Mouse (Mus musculus) midbrain, embryonic 14.5 days (tissue): Measurements from ENCODE around the gene Igf2bp2. TPM values are rescaled to one million over a fixed set of nuclear protein-coding genes. Genes with fewer than 3 reads are reported as not detected.

ENCODE experiments used
- ATAC-seq: fragments of 200-750 bp; cut with Nextera tagmentation; 2 replicates; pipeline ENCODE4 v1.8.0; 2017; ENCODE audit warnings: moderate number of reproducible peaks, moderate library complexity; ENCODE audit not compliant: low FRiP score, low TSS enrichment
- DNase-seq: peaks from one replicate; pipeline ENCODE4 v3.0.0-alpha.2; 2015
- H3K27ac ChIP-seq: fragments of 300-500 bp; sonication (generic); replicated peaks from 2 replicates; pipeline ENCODE4 v1.5.1; 2014; ENCODE audit warnings: mild to moderate bottlenecking, low read depth, low read length, moderate library complexity
- H3K27me3 ChIP-seq: fragments of 300-500 bp; sonication (generic); 2 replicates; pipeline ENCODE4 v1.6.1; 2014; ENCODE audit warnings: low read length, control low read depth, mixed read lengths; ENCODE audit not compliant: control insufficient read depth, insufficient read depth
- H3K36me3 ChIP-seq: fragments of 300-500 bp; sonication (generic); 2 replicates; pipeline ENCODE4 v1.6.1; 2014; ENCODE audit warnings: low read length, control low read depth; ENCODE audit not compliant: control insufficient read depth, insufficient read depth
- H3K4me1 ChIP-seq: fragments of 300-500 bp; sonication (generic); 2 replicates; pipeline ENCODE4 v1.6.1; 2014; ENCODE audit warnings: mild to moderate bottlenecking, antibody characterized with exemption, low read length, control low read depth; ENCODE audit not compliant: control insufficient read depth, insufficient read depth
- H3K4me2 ChIP-seq: fragments of 300-500 bp; sonication (generic); 2 replicates; pipeline ENCODE4 v1.6.1; 2014; ENCODE audit warnings: mild to moderate bottlenecking, low read length, moderate library complexity
- H3K4me3 ChIP-seq: fragments of 300-500 bp; sonication (generic); replicated peaks from 2 replicates; pipeline ENCODE4 v1.5.1; 2014; ENCODE audit warnings: low read depth, low read length
- H3K9ac ChIP-seq: fragments of 300-500 bp; sonication (generic); replicated peaks from 2 replicates; pipeline ENCODE4 v1.6.1; 2014; ENCODE audit warnings: mild to moderate bottlenecking, low read length, moderate library complexity
- H3K9me3 ChIP-seq: fragments of 300-500 bp; sonication (generic); 2 replicates; pipeline ENCODE4 v1.6.1; 2016; ENCODE audit warnings: low read length, control low read depth, mixed read lengths; ENCODE audit not compliant: control insufficient read depth
- WGBS: fragments of 180-500 bp; shearing (Covaris S2); extraction: QIAGEN DNeasy Blood & Tissue Kit; methylation state at CpG from one replicate; pipeline ENCODE4 v1.1.7; 2014; 5-methylcytosine and 5-hydroxymethylcytosine counted together
- polyA plus RNA-seq: library from polyadenylated mRNA; unstranded; fragments of >200 nt; fragmentation: Nextera tagmentation; extraction: Ambion mirVana; gene quantifications from 2 replicates; pipeline ENCODE4 v1.2.1, GENCODE M21; 2014

Igf2bp2 gene
- polyA plus RNA-seq, 1 experiment from 2014 or later = 20.2 TPM

- 77% methylated on average over 2 of the region's 2 CpGs for WGBS
- no peak for DNase-seq
- no peaks in the 10 kb centered on the region for H3K9me3 ChIP-seq
Measured at GRCm38 (mm10) chr16:22177999-22178398, 14.9 kb upstream of the Igf2bp2 start.

DNA sequence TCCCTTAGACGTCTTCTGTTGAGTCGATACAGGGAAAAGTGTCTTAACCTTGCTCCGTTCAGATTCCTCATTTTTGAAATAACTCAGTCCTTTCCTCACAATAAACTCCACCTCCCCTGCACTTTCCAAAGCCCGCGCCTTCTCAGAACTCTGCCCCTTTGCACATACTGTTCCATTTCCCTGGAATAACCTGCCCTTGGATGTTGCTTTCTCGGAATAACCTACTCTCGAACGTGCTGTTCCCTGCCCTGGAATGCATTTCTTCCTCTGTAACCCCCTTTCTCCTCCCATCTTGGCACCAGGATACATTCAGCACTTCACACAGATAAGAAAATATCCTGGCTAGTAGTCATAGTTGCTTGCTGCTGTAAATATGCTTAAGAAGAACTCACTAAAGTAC lies 5.6 kb upstream of the Igf2bp2 start:
- Histone ChIP-seq H3K27ac (no peak overlapping the region), H3K27me3 (no peaks in the 10 kb centered on the region), H3K9me3 (no peaks in the 10 kb centered on the region), H3K36me3 (no peaks in the 10 kb centered on the region), H3K4me2 (no peak overlapping the region), H3K4me3 (no peak overlapping the region), H3K9ac (no peak overlapping the region), H3K4me1 (peaks cover 6% of the 10 kb centered on the region; the same call in 1 of the 2 replicates)
- DNase-seq (no peak), ATAC-seq (no peak)
- WGBS = 95% methylated on average over 8 of the region's 8 CpGs

More at GRCm38 (mm10) chr16:22177999-22178398, 14.9 kb upstream of the Igf2bp2 start:
- no peak for ATAC-seq
- no peak overlapping the region for H3K4me2 ChIP-seq
- H3K4me1 ChIP-seq = no peaks in the 10 kb centered on the region
- H3K27me3 ChIP-seq = no peaks in the 10 kb centered on the region
- no peak overlapping the region for H3K4me3 ChIP-seq
- H3K9ac ChIP-seq = no peak overlapping the region
- no peaks in the 10 kb centered on the region for H3K36me3 ChIP-seq
- no peak overlapping the region for H3K27ac ChIP-seq

GRCm38 (mm10) chr16:22165556-22165955 lies 2.5 kb upstream of the Igf2bp2 start:
- ATAC-seq (no peak), DNase-seq (no peak)

DNA sequence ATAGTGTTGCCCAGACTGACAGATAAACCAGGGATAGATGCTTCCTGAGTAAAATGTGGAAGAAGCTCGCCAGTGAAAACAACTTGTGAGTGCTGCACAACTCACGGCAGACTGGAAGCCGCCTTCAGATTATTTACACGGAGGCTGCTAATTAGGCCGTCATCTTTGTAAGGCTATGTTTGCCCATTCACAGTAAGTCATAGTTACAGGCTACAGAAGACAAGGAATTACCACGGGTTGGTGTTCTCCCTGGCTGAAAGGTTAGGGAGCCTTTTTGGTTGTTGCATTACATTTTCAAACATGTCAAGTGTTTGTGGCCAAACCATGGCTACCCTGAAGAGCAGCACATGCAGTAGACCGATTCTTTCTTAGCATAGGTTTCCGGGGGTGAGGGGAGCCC lies 1.3 kb upstream of the Igf2bp2 start:
- H3K9ac ChIP-seq = no peak overlapping the region
- no peaks in the 10 kb centered on the region for H3K9me3 ChIP-seq
- ATAC-seq (no peak), DNase-seq (no peak)
- H3K27ac ChIP-seq = no peak overlapping the region
- peaks cover 17% of the 10 kb centered on the region for H3K4me1 ChIP-seq
- no peak overlapping the region for H3K4me3 ChIP-seq
- no peaks in the 10 kb centered on the region for H3K36me3 ChIP-seq
- H3K27me3 ChIP-seq = no peaks in the 10 kb centered on the region
- no peak overlapping the region for H3K4me2 ChIP-seq
- WGBS = 59% methylated on average over 8 of the region's 8 CpGs

More at GRCm38 (mm10) chr16:22165556-22165955, 2.5 kb upstream of the Igf2bp2 start:
- H3K4me1 ChIP-seq = peaks cover 9% of the 10 kb centered on the region
- H3K36me3 ChIP-seq = no peaks in the 10 kb centered on the region
- H3K9ac ChIP-seq = no peak overlapping the region
- H3K9me3 ChIP-seq = no peaks in the 10 kb centered on the region
- H3K4me3 ChIP-seq = no peak overlapping the region
- H3K27ac ChIP-seq = no peak overlapping the region
- no peak overlapping the region for H3K4me2 ChIP-seq
- H3K27me3 ChIP-seq = no peaks in the 10 kb centered on the region
- WGBS = 84% methylated on average over 5 of the region's 5 CpGs

GRCm38 (mm10) chr16:22163456-22163851 lies 355 bp upstream of the Igf2bp2 start:
- peak overlapping the region; percentile 81 for H3K27ac ChIP-seq
- no peaks in the 10 kb centered on the region for H3K36me3 ChIP-seq
- under 1% methylated on average over 27 of the region's 27 CpGs for WGBS
- H3K4me2 ChIP-seq = peak overlapping the region; percentile 95
- DNase-seq = peak; percentile 78
- peak overlapping the region; percentile 81 for H3K9ac ChIP-seq
- no peaks in the 10 kb centered on the region for H3K9me3 ChIP-seq
- peaks cover 17% of the 10 kb centered on the region for H3K4me1 ChIP-seq
- peak overlapping the region; percentile 94 for H3K4me3 ChIP-seq
- no peaks in the 10 kb centered on the region for H3K27me3 ChIP-seq
- ATAC-seq = peak; percentile 54

GRCm38 (mm10) chr16:22162066-22162511 lies 1.0 kb downstream of the Igf2bp2 start:
- H3K9ac ChIP-seq = peak overlapping the region; percentile 81
- H3K27ac ChIP-seq = peak overlapping the region; percentile 81
- no peaks in the 10 kb centered on the region for H3K9me3 ChIP-seq
- WGBS = 2% methylated on average over 19 of the region's 19 CpGs
- peaks cover 17% of the 10 kb centered on the region for H3K4me1 ChIP-seq
- H3K27me3 ChIP-seq = no peaks in the 10 kb centered on the region
- no peaks in the 10 kb centered on the region for H3K36me3 ChIP-seq
- ATAC-seq (peak; percentile 38; the same call in 1 of the 2 replicates), DNase-seq (peak; percentile 56)
- peak overlapping the region; percentile 94 for H3K4me3 ChIP-seq
- peak overlapping the region; percentile 95 for H3K4me2 ChIP-seq

GRCm38 (mm10) chr16:22161351-22162065 lies 1.6 kb downstream of the Igf2bp2 start:
- Histone ChIP-seq H3K9ac (peak overlapping the region; percentile 81), H3K27ac (peak overlapping the region; percentile 81), H3K9me3 (no peaks in the 10 kb centered on the region), H3K27me3 (no peaks in the 10 kb centered on the region), H3K4me3 (peak overlapping the region; percentile 94), H3K36me3 (no peaks in the 10 kb centered on the region), H3K4me2 (peak overlapping the region; percentile 95), H3K4me1 (peaks cover 17% of the 10 kb centered on the region)
- DNase-seq (peak; percentile 75), ATAC-seq (peak; percentile 25)
- WGBS = under 1% methylated on average over 71 of the region's 71 CpGs

DNA sequence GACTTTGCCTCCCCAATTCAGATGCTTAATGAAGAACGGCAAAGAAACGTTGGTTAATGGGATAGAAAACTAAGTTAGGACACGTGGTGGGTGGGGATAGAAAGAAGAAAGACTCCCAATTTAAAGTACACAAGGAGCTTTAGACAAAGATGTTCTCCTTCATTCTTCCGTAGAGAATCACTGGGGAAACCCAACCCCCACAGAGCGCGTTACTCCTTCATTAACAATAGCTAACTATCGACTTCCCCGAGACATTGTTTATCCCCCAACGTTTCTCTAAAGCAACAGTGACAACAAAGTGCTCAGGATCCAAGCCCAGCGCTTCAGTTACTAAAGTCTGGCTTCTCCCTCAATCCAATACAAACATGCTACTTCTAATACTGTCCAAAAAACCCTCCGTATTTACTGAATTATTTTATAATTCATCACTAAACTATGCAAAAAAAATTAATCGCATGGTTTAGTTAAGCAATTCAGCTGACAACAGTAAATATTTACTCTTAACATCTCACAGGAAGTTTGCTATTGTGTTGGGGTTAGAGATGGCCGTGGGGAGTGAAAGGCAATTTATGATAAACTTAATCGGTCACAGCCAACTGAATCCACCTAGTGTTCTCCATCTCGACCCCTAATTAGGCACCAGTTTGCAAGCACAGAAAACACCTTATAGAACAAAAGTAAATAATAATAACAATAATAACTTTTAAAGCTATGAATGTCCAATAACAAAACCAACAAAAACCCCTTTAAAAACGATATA lies 2.5 kb downstream of the Igf2bp2 start:
- no peaks in the 10 kb centered on the region for H3K9me3 ChIP-seq
- H3K27ac ChIP-seq = no peak overlapping the region
- no peak overlapping the region for H3K9ac ChIP-seq
- ATAC-seq (no peak), DNase-seq (peak; percentile 35)
- no peaks in the 10 kb centered on the region for H3K27me3 ChIP-seq
- H3K36me3 ChIP-seq = no peaks in the 10 kb centered on the region
- H3K4me2 ChIP-seq = peak overlapping the region; percentile 95
- peak overlapping the region; percentile 94 for H3K4me3 ChIP-seq
- under 1% methylated on average over 16 of the region's 16 CpGs for WGBS
- H3K4me1 ChIP-seq = peaks cover 17% of the 10 kb centered on the region
